Mouse (Mus musculus): ENCODE measurements at regions not wholly inside any gene's neighbourhood (a gene's known extent, or its start where the extent isn't known, plus 50 kb on each side); places are given as distances from the start of the nearest gene placed in this dataset.

- TF ChIP-seq CTCF (IDR thresholded peaks at IDR 0.05; ENCODE audit: control insufficient read depth, insufficient read depth, insufficient read length): no peak
- no peak for TF ChIP-seq MAX (IDR thresholded peaks at IDR 0.05)
Observed at GRCm38 (mm10) chr4:72382517-72383147, 181.9 kb upstream of the Tle1 start.

Measured in C2C12 (cell line).